Mouse (Mus musculus): Measurements from ENCODE around the gene Opcml.

GRCm38 (mm10) chr9:28481261-28481660 is 690.7 kb downstream of the Opcml start:
- TF ChIP-seq CTCF (conservative IDR thresholded peaks at IDR 0.05; ENCODE audit: insufficient read depth, insufficient read length, low read depth, low read length) = no peak
- TF ChIP-seq POLR2A (IDR thresholded peaks at IDR 0.05; ENCODE audit: low read depth, low read length) = no peak
